Mouse (Mus musculus): ENCODE results near the gene Ssc4d. TPM values are rescaled to one million over a fixed set of nuclear protein-coding genes. Genes with fewer than 3 reads are reported as not detected.
A peak's percentile ranks its signal among the peaks of the same experiment; 100 is the strongest.

Ssc4d gene
- polyA plus RNA-seq, 1 experiment from 2014 or later: 0.68 TPM

- H3K27ac ChIP-seq (replicated peaks in 1 of 2; ENCODE audit: control insufficient read depth in 1 of 2, insufficient read depth in 1 of 2, low read depth in 2 of 2, low read length in 2 of 2): peak overlapping the region; percentile 92
- peaks cover 11 to 20% of the 10 kb centered on the region in 2 experiments for H3K4me1 ChIP-seq (ENCODE audit: control insufficient read depth in 2 of 2, insufficient read depth in 2 of 2, low read length in 2 of 2)
- no peaks in the 10 kb centered on the region for H3K9me3 ChIP-seq (ENCODE audit: control insufficient read depth, low read length)
- peaks cover 3% of the 10 kb centered on the region; the same call in 1 of the 2 replicates for H3K27me3 ChIP-seq (ENCODE audit: control insufficient read depth, insufficient read depth, low read length)
- peak overlapping the region; percentile 87 for H3K9ac ChIP-seq (ENCODE audit: low read length)
- peak overlapping the region; percentile 60 to 66 for H3K4me3 ChIP-seq (ENCODE audit: control insufficient read depth in 1 of 2, insufficient read depth in 1 of 2, low read depth in 1 of 2, low read length in 2 of 2)
- no peaks in the 10 kb centered on the region for H3K36me3 ChIP-seq (ENCODE audit: control insufficient read depth, insufficient read depth, low read length)
- peak; percentile 95 for ATAC-seq (ENCODE audit: insufficient number of reproducible peaks, insufficient read depth, low FRiP score, low read depth)
- peak overlapping the region; percentile 96 for H3K4me2 ChIP-seq (ENCODE audit: low read length)
- 0% methylated on average over 46 of the region's 64 CpGs for WGBS
Observed at GRCm38 (mm10) chr5:135962492-135963279, 11.6 kb downstream of the Ssc4d start.

GRCm38 (mm10) chr5:135962125-135962491, 12.2 kb downstream of the Ssc4d start:
- Histone ChIP-seq H3K9me3 (ENCODE audit: control insufficient read depth, low read length) (no peaks in the 10 kb centered on the region), H3K27me3 (ENCODE audit: control insufficient read depth, insufficient read depth, low read length) (peaks cover 3% of the 10 kb centered on the region; the same call in 1 of the 2 replicates), H3K4me3 (ENCODE audit: control insufficient read depth in 1 of 2, insufficient read depth in 1 of 2, low read depth in 1 of 2, low read length in 2 of 2) (peak overlapping the region; percentile 37 to 60), H3K4me2 (ENCODE audit: low read length) (peak overlapping the region; percentile 96), H3K27ac (replicated peaks in 1 of 2; ENCODE audit: control insufficient read depth in 1 of 2, insufficient read depth in 1 of 2, low read depth in 2 of 2, low read length in 2 of 2) (peak overlapping the region; percentile 81 to 92), H3K9ac (ENCODE audit: low read length) (peak overlapping the region; percentile 59), H3K4me1 (ENCODE audit: control insufficient read depth in 2 of 2, insufficient read depth in 2 of 2, low read length in 2 of 2) (peaks cover 13 to 22% of the 10 kb centered on the region in 2 experiments), H3K36me3 (ENCODE audit: control insufficient read depth, insufficient read depth, low read length) (no peaks in the 10 kb centered on the region)
- 1% methylated on average over 11 of the region's 11 CpGs for WGBS
- no peak; the same call in 1 of the 2 replicates for ATAC-seq (ENCODE audit: insufficient number of reproducible peaks, insufficient read depth, low FRiP score, low read depth)

- Histone ChIP-seq H3K9ac (ENCODE audit: low read length) (no peak overlapping the region), H3K4me3 (ENCODE audit: control insufficient read depth in 1 of 2, insufficient read depth in 1 of 2, low read depth in 1 of 2, low read length in 2 of 2) (no peak overlapping the region), H3K27me3 (ENCODE audit: control insufficient read depth, insufficient read depth, low read length) (peaks cover 3% of the 10 kb centered on the region; the same call in 1 of the 2 replicates), H3K4me2 (ENCODE audit: low read length) (peak overlapping the region; percentile 96), H3K27ac (replicated peaks in 1 of 2; ENCODE audit: control insufficient read depth in 1 of 2, insufficient read depth in 1 of 2, low read depth in 2 of 2, low read length in 2 of 2) (peak overlapping the region; percentile 81 to 92; a peak in 3 of 4 replicates), H3K36me3 (ENCODE audit: control insufficient read depth, insufficient read depth, low read length) (no peaks in the 10 kb centered on the region), H3K9me3 (ENCODE audit: control insufficient read depth, low read length) (no peaks in the 10 kb centered on the region), H3K4me1 (ENCODE audit: control insufficient read depth in 2 of 2, insufficient read depth in 2 of 2, low read length in 2 of 2) (peaks cover 18 to 25% of the 10 kb centered on the region in 2 experiments)
- WGBS: 95% methylated on average over 15 of the region's 15 CpGs
- ATAC-seq (ENCODE audit: insufficient number of reproducible peaks, insufficient read depth, low FRiP score, low read depth): no peak
Observed at GRCm38 (mm10) chr5:135960909-135961635, 13.3 kb downstream of the Ssc4d start.

- 92% methylated on average over 7 of the region's 7 CpGs for WGBS
Observed at GRCm38 (mm10) chr5:135959911-135960310, 14.4 kb downstream of the Ssc4d start.

GRCm38 (mm10) chr5:135958367-135958766, 16.0 kb downstream of the Ssc4d start:
- H3K9ac ChIP-seq (ENCODE audit: low read length): no peak overlapping the region
- peak overlapping the region; percentile 62 for H3K4me2 ChIP-seq (ENCODE audit: low read length)
- H3K4me3 ChIP-seq (ENCODE audit: control insufficient read depth in 1 of 2, insufficient read depth in 1 of 2, low read depth in 1 of 2, low read length in 2 of 2): no peak overlapping the region
- H3K27me3 ChIP-seq (ENCODE audit: control insufficient read depth, insufficient read depth, low read length): no peaks in the 10 kb centered on the region
- no peaks in the 10 kb centered on the region for H3K36me3 ChIP-seq (ENCODE audit: control insufficient read depth, insufficient read depth, low read length)
- peaks cover 14 to 15% of the 10 kb centered on the region in 2 experiments for H3K4me1 ChIP-seq (ENCODE audit: control insufficient read depth in 2 of 2, insufficient read depth in 2 of 2, low read length in 2 of 2)
- no peaks in the 10 kb centered on the region for H3K9me3 ChIP-seq (ENCODE audit: control insufficient read depth, low read length)
- no peak for ATAC-seq (ENCODE audit: insufficient number of reproducible peaks, insufficient read depth, low FRiP score, low read depth)
- peak overlapping the region; percentile 92 to 94 for H3K27ac ChIP-seq (replicated peaks in 1 of 2; ENCODE audit: control insufficient read depth in 1 of 2, insufficient read depth in 1 of 2, low read depth in 2 of 2, low read length in 2 of 2)
- 95% methylated on average over 4 of the region's 4 CpGs for WGBS

More at GRCm38 (mm10) chr5:135959911-135960310, 14.4 kb downstream of the Ssc4d start:
- Histone ChIP-seq H3K9ac (ENCODE audit: low read length) (no peak overlapping the region), H3K4me3 (ENCODE audit: control insufficient read depth in 1 of 2, insufficient read depth in 1 of 2, low read depth in 1 of 2, low read length in 2 of 2) (no peak overlapping the region), H3K9me3 (ENCODE audit: control insufficient read depth, low read length) (no peaks in the 10 kb centered on the region), H3K27me3 (ENCODE audit: control insufficient read depth, insufficient read depth, low read length) (no peaks in the 10 kb centered on the region), H3K4me1 (ENCODE audit: control insufficient read depth in 2 of 2, insufficient read depth in 2 of 2, low read length in 2 of 2) (peaks cover 14 to 16% of the 10 kb centered on the region in 2 experiments), H3K4me2 (ENCODE audit: low read length) (no peak overlapping the region), H3K27ac (replicated peaks in 1 of 2; ENCODE audit: control insufficient read depth in 1 of 2, insufficient read depth in 1 of 2, low read depth in 2 of 2, low read length in 2 of 2) (no peak overlapping the region), H3K36me3 (ENCODE audit: control insufficient read depth, insufficient read depth, low read length) (no peaks in the 10 kb centered on the region)
- ATAC-seq (ENCODE audit: insufficient number of reproducible peaks, insufficient read depth, low FRiP score, low read depth): no peak

GRCm38 (mm10) chr5:135957207-135957974, 16.9 kb downstream of the Ssc4d start:
- peak overlapping the region; percentile 54; the same call in 1 of the 2 replicates for H3K9ac ChIP-seq (ENCODE audit: low read length)

More at GRCm38 (mm10) chr5:135957207-135957974, 16.9 kb downstream of the Ssc4d start:
- Histone ChIP-seq H3K27me3 (ENCODE audit: control insufficient read depth, insufficient read depth, low read length) (no peaks in the 10 kb centered on the region), H3K27ac (replicated peaks in 1 of 2; ENCODE audit: control insufficient read depth in 1 of 2, insufficient read depth in 1 of 2, low read depth in 2 of 2, low read length in 2 of 2) (peak overlapping the region; percentile 94 to 97), H3K4me1 (ENCODE audit: control insufficient read depth in 2 of 2, insufficient read depth in 2 of 2, low read length in 2 of 2) (peaks cover 14 to 15% of the 10 kb centered on the region in 2 experiments), H3K9me3 (ENCODE audit: control insufficient read depth, low read length) (no peaks in the 10 kb centered on the region), H3K4me3 (ENCODE audit: control insufficient read depth in 1 of 2, insufficient read depth in 1 of 2, low read depth in 1 of 2, low read length in 2 of 2) (peak overlapping the region; percentile 30 to 43), H3K36me3 (ENCODE audit: control insufficient read depth, insufficient read depth, low read length) (no peaks in the 10 kb centered on the region), H3K4me2 (ENCODE audit: low read length) (peak overlapping the region; percentile 62)
- 8% methylated on average over 28 of the region's 28 CpGs for whole genome bisulfite sequencing
- peak; percentile 85 for ATAC-seq (ENCODE audit: insufficient number of reproducible peaks, insufficient read depth, low FRiP score, low read depth)
